Mouse (Mus musculus): ENCODE measurements around the gene Tmem237.

GRCm38 (mm10) chr1:59094705-59095104 is 25.5 kb downstream of the Tmem237 start, which contains the start of gene C2cd6:
- TF ChIP-seq CTCF (IDR thresholded peaks at IDR 0.05; ENCODE audit: low read depth) (no peak), EP300 (optimal IDR thresholded peaks at IDR 0.05) (no peak)
